Comparison of ENCODE assay signal across 24 mouse cellular contexts in genomic region chr7:36660654-36661053, GRCm38 (mm10). TPM values are rescaled to one million over a fixed set of nuclear protein-coding genes. Genes with fewer than 3 reads are reported as not detected.
DNase-seq lines count a peak whose midpoint lies in the region; ATAC-seq and TF ChIP-seq lines count a peak whose summit lies in the region.
"Had no signal": no experiment of that assay in that cellular context is flagged by ENCODE, and none has a peak within 500 bp of the region (broad histone marks: within the 10 kb centered on the region; RNA-seq: fewer than 3 reads in every experiment).

No protein-coding gene starts in this region.

- H3K4me1 ChIP-seq in kidney, adult 2 months (ENCODE audit: control insufficient read depth, insufficient read depth, low read length) = no peaks in the 10 kb centered on the region
- H3K4me1 ChIP-seq in lung, postnatal 0 days (ENCODE audit: insufficient read depth, low read depth, low read length) = no peaks in the 10 kb centered on the region
- H3K4me1 ChIP-seq in stomach, postnatal 0 days (replicated peaks; ENCODE audit: control insufficient read depth, insufficient read depth) = no peaks in the 10 kb centered on the region
- H3K4me1 ChIP-seq: embryonic facial prominence, embryonic 15.5 days; heart, embryonic 12.5 days; kidney, embryonic 15.5 days; liver, embryonic 12.5 days; megakaryocyte, embryonic 14.5 days had no signal

- no peak overlapping the region for H3K4me2 ChIP-seq in lung, postnatal 0 days (replicated peaks; ENCODE audit: low read depth, low read length)
- no peak overlapping the region for H3K4me2 ChIP-seq in stomach, postnatal 0 days (replicated peaks; ENCODE audit: low read depth)
- H3K4me2 ChIP-seq: embryonic facial prominence, embryonic 15.5 days; heart, embryonic 12.5 days; kidney, embryonic 15.5 days; liver, embryonic 12.5 days; lung, embryonic 14.5 days; midbrain, embryonic 13.5 days had no signal

- H3K27me3 ChIP-seq in kidney, adult 2 months (replicated peaks; ENCODE audit: control insufficient read depth, insufficient read depth, low read length) = no peaks in the 10 kb centered on the region
- no peaks in the 10 kb centered on the region for H3K27me3 ChIP-seq in lung, postnatal 0 days (replicated peaks; ENCODE audit: insufficient read depth, low read length)
- H3K27me3 ChIP-seq in stomach, postnatal 0 days (ENCODE audit: control insufficient read depth, insufficient read depth, low read length) = no peaks in the 10 kb centered on the region
- H3K27me3 ChIP-seq: embryonic facial prominence, embryonic 15.5 days; heart, embryonic 12.5 days; kidney, embryonic 15.5 days; liver, embryonic 12.5 days; megakaryocyte, embryonic 14.5 days had no signal

- ATAC-seq in lung, postnatal 0 days = no peak
- no peak for ATAC-seq in stomach, postnatal 0 days (ENCODE audit: low FRiP score, low TSS enrichment)
- ATAC-seq: CD4-positive, CD25-positive, alpha-beta regulatory T cell, adult 4 months; forebrain, embryonic 14.5 days; hindbrain, postnatal 0 days; intestine, postnatal 0 days; liver, embryonic 12.5 days; midbrain, embryonic 13.5 days had no signal

- no peak for TF ChIP-seq POLR2A in kidney, adult 2 months (IDR thresholded peaks at IDR 0.05; ENCODE audit: low read depth, low read length)

- no peak overlapping the region for H3K9ac ChIP-seq in lung, postnatal 0 days (replicated peaks; ENCODE audit: low read depth)
- no peak overlapping the region for H3K9ac ChIP-seq in stomach, postnatal 0 days (ENCODE audit: low read length)
- H3K9ac ChIP-seq: embryonic facial prominence, embryonic 15.5 days; heart, embryonic 12.5 days; kidney, embryonic 15.5 days; liver, embryonic 12.5 days; lung, embryonic 14.5 days; midbrain, embryonic 13.5 days had no signal

- TF ChIP-seq EP300 in lung, postnatal 0 days (IDR thresholded peaks at IDR 0.05) = no peak
- no peak for TF ChIP-seq EP300 in stomach, postnatal 0 days (optimal IDR thresholded peaks at IDR 0.05)

- 65% methylated on average over 9 of the region's 9 CpGs for WGBS in kidney, adult 2 months
- WGBS in lung, postnatal 0 days = 67% methylated on average over 9 of the region's 9 CpGs
- 62% methylated on average over 9 of the region's 9 CpGs for WGBS in stomach, postnatal 0 days

- TF ChIP-seq CTCF in kidney, adult 2 months (conservative IDR thresholded peaks at IDR 0.05; ENCODE audit: insufficient read depth, insufficient read length, low read depth, low read length) = 0 out of 2 replicates have a peak, but pooled peaks have one; percentile 10
- TF ChIP-seq CTCF in lung, postnatal 0 days (IDR thresholded peaks at IDR 0.05) = no peak
- TF ChIP-seq CTCF in stomach, postnatal 0 days (IDR thresholded peaks at IDR 0.05; ENCODE audit: low read depth) = 0 out of 2 replicates have a peak, but pooled peaks have one; percentile 11

- H3K4me3 ChIP-seq in kidney, adult 2 months (ENCODE audit: insufficient read depth, low read depth, low read length) = no peak overlapping the region
- H3K4me3 ChIP-seq in lung, postnatal 0 days (ENCODE audit: low read depth, low read length) = no peak overlapping the region
- no peak overlapping the region for H3K4me3 ChIP-seq in stomach, postnatal 0 days (ENCODE audit: low read depth, low read length)
- H3K4me3 ChIP-seq: embryonic facial prominence, embryonic 15.5 days; heart, embryonic 12.5 days; hindbrain, embryonic 10.5 days; kidney, embryonic 15.5 days; limb, embryonic 10.5 days; liver, embryonic 12.5 days; megakaryocyte, embryonic 14.5 days; midbrain, embryonic 13.5 days had no signal

- no peak for DNase-seq in kidney, adult 2 months
- no peak for DNase-seq in kidney, postnatal 4 days
- peak; percentile 4 for DNase-seq in lung, postnatal 10 days
- DNase-seq in lung, postnatal 0 days (ENCODE audit: low spot score) = no peak
- DNase-seq in ES-CJ7 (ENCODE audit: low read depth, low spot score) = peak; percentile 46
- no peak for DNase-seq in stomach, postnatal 0 days (ENCODE audit: low spot score)
- no peak for DNase-seq in thymus, postnatal 36 days
- DNase-seq: adrenal gland, postnatal 25 days; cerebellum, adult 9-10 months; heart, postnatal 10 days; lung, embryonic 14.5 days; thymus, adult 2 months had no signal

- no peak overlapping the region for H3K27ac ChIP-seq in kidney, adult 2 months (ENCODE audit: insufficient read depth, low read depth, low read length)
- H3K27ac ChIP-seq in lung, postnatal 0 days (ENCODE audit: low read length) = no peak overlapping the region
- H3K27ac ChIP-seq in stomach, postnatal 0 days (replicated peaks) = no peak overlapping the region
- H3K27ac ChIP-seq: embryonic facial prominence, embryonic 15.5 days; hindbrain, embryonic 10.5 days; hindbrain, postnatal 0 days; kidney, embryonic 15.5 days; limb, embryonic 10.5 days; liver, embryonic 12.5 days; midbrain, embryonic 13.5 days had no signal

- H3K36me3 ChIP-seq in kidney, adult 2 months (ENCODE audit: control insufficient read depth, insufficient read depth, low read length) = no peaks in the 10 kb centered on the region
- H3K36me3 ChIP-seq in lung, postnatal 0 days (ENCODE audit: insufficient read depth, low read length) = no peaks in the 10 kb centered on the region
- no peaks in the 10 kb centered on the region for H3K36me3 ChIP-seq in stomach, postnatal 0 days (ENCODE audit: control insufficient read depth, insufficient read depth, low read length)
- H3K36me3 ChIP-seq: embryonic facial prominence, embryonic 15.5 days; heart, embryonic 12.5 days; hindbrain, embryonic 10.5 days; kidney, embryonic 15.5 days; limb, embryonic 10.5 days; liver, embryonic 12.5 days; midbrain, embryonic 13.5 days had no signal

- no peaks in the 10 kb centered on the region for H3K9me3 ChIP-seq in lung, postnatal 0 days (ENCODE audit: low read length)
- no peaks in the 10 kb centered on the region for H3K9me3 ChIP-seq in stomach, postnatal 0 days (ENCODE audit: control insufficient read depth, low read length)
- H3K9me3 ChIP-seq: embryonic facial prominence, embryonic 15.5 days; heart, embryonic 12.5 days; hindbrain, embryonic 10.5 days; kidney, embryonic 15.5 days; limb, embryonic 10.5 days; liver, embryonic 12.5 days; midbrain, embryonic 13.5 days had no signal

RNA-seq across cellular contexts. Expression of gene Tshz3, which starts 37.3 kb away (rescaled TPM):
- 1.5 and 2.0 TPM in 2 replicates for polyA plus RNA-seq in kidney, adult 2 months (2012; rRNA removed)
- 4.1 and 5.8 TPM in 2 replicates for polyA plus RNA-seq in lung, postnatal 0 days (2015; fragmentation: Nextera tagmentation; extraction: Ambion mirVana)
- 4.3 and 4.4 TPM in 2 replicates for polyA plus RNA-seq in stomach, postnatal 0 days (2015; fragmentation: Nextera tagmentation; extraction: Ambion mirVana)
- polyA plus RNA-seq: CD4-positive, CD25-positive, alpha-beta regulatory T cell, adult 4 months had no signal

Comparison
In these comparisons a context has a peak if more than half of its experiments do, and no peak if none do; other contexts are left out.
1. DNase-seq: peak in lung, postnatal 10 days (single experiment) and ES-CJ7 (single experiment); none in kidney, adult 2 months (single experiment), kidney, postnatal 4 days (0 of 2), lung, postnatal 0 days (single experiment), stomach, postnatal 0 days (single experiment) and thymus, postnatal 36 days (0 of 2).